ENCODE assay signal across 9 mouse cellular contexts in the genomic region with DNA sequence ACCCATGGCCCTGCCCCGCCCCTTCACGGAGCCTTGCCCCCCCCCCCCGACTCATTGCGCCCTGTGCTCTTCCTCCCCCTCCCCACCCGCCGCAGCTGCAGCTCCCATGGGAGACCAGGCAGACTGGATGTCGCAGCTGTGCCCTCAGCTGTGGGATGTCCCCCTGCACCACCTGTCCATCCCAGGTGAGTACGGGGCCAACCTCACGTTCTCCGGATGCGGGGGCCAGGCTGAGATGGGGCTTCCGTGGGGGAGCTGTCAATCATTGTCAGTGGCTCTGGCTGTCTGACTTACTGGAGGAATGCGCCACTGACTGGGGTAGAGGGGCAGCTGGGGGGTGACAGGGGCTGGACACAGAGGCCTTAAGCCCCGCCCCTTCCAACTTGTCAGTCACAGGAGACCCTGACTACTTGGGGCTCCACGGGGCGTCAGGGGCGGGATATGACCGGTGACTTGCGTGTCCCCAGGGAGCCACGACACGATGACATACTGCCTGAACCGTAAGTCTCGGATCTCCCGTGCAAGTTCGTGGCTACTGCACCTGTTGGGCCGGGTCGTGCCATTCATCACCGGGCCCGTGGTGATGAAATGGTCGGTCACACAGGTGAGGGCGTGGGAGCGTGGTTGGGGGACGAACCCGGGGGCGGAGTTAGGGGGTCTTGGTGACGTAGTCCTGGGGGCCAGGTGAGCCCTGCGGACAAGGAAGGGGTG. TPM values are rescaled to one million over a fixed set of nuclear protein-coding genes. Genes with fewer than 3 reads are reported as not detected.
DNase-seq lines count a peak whose midpoint lies in the region; ATAC-seq and TF ChIP-seq lines count a peak whose summit lies in the region.
"Had no signal": no experiment of that assay in that cellular context is flagged by ENCODE, and none has a peak within 500 bp of the region (broad histone marks: within the 10 kb centered on the region; RNA-seq: fewer than 3 reads in every experiment).

No protein-coding gene starts in this region.

- peak overlapping the region; percentile 11; the same call in 1 of the 2 replicates for H3K9ac ChIP-seq in heart, embryonic 12.5 days
- H3K9ac ChIP-seq in forebrain, embryonic 15.5 days (replicated peaks): 0 out of 2 replicates have a peak overlapping the region, but pooled peaks have one; percentile 27
- H3K9ac ChIP-seq in kidney, embryonic 16.5 days (replicated peaks; ENCODE audit: low read length): peak overlapping the region; percentile 36
- H3K9ac ChIP-seq in liver, embryonic 16.5 days (ENCODE audit: low read depth, low read length): no peak overlapping the region

- DNase-seq in heart, adult 8-10 months (ENCODE audit: low spot score): no peak
- DNase-seq in brain, embryonic 14.5 days (ENCODE audit: low read depth): peak; percentile 36
- peak; percentile 66 for DNase-seq in retina, postnatal 1 day
- no peak for DNase-seq in urinary bladder, postnatal 4 days (ENCODE audit: low spot score in 2 of 2)

- peak overlapping the region; percentile 84 for H3K4me2 ChIP-seq in heart, embryonic 12.5 days
- H3K4me2 ChIP-seq in forebrain, embryonic 15.5 days (replicated peaks): peak overlapping the region; percentile 69
- H3K4me2 ChIP-seq in kidney, embryonic 16.5 days (replicated peaks; ENCODE audit: low read depth, low read length): peak overlapping the region; percentile 80
- H3K4me2 ChIP-seq in liver, embryonic 16.5 days (ENCODE audit: low read depth, low read length): peak overlapping the region; percentile 58

- 0 out of 2 replicates have a peak, but pooled peaks cover 13% of the 10 kb centered on the region for H3K27me3 ChIP-seq in heart, embryonic 12.5 days (replicated peaks)
- no peaks in the 10 kb centered on the region for H3K27me3 ChIP-seq in forebrain, embryonic 15.5 days
- no peaks in the 10 kb centered on the region for H3K27me3 ChIP-seq in kidney, embryonic 16.5 days (ENCODE audit: insufficient read depth, low read length)
- peaks cover 18% of the 10 kb centered on the region for H3K27me3 ChIP-seq in liver, embryonic 16.5 days (ENCODE audit: control insufficient read depth, insufficient read depth, low read depth, low read length)

- no peak overlapping the region for H3K27ac ChIP-seq in heart, embryonic 12.5 days (ENCODE audit: poor library complexity, severe bottlenecking)
- no peak overlapping the region for H3K27ac ChIP-seq in forebrain, embryonic 15.5 days (replicated peaks)
- H3K27ac ChIP-seq in kidney, embryonic 16.5 days (ENCODE audit: low read length): no peak overlapping the region
- H3K27ac ChIP-seq in liver, embryonic 16.5 days (ENCODE audit: low read length): no peak overlapping the region
- H3K27ac ChIP-seq: macrophage had no signal

- peak overlapping the region; percentile 41 for H3K4me3 ChIP-seq in heart, embryonic 12.5 days
- peak overlapping the region; percentile 37 for H3K4me3 ChIP-seq in forebrain, embryonic 15.5 days
- peak overlapping the region; percentile 32 for H3K4me3 ChIP-seq in kidney, embryonic 16.5 days (ENCODE audit: low read length)
- H3K4me3 ChIP-seq in liver, embryonic 16.5 days (ENCODE audit: low read depth, low read length): peak overlapping the region; percentile 43

- no peak for TF ChIP-seq POLR2A in brain, embryonic 14.5 days (IDR thresholded peaks at IDR 0.05; ENCODE audit: borderline replicate concordance, extremely low read depth, insufficient read depth, insufficient read length, poor library complexity, severe bottlenecking)

- no peak for TF ChIP-seq CTCF in brain, embryonic 14.5 days (IDR thresholded peaks at IDR 0.05; ENCODE audit: borderline replicate concordance, extremely low read depth, insufficient read depth, insufficient read length)

- 1% methylated on average over 32 of the region's 37 CpGs for WGBS in heart, embryonic 12.5 days
- WGBS in forebrain, embryonic 15.5 days: 2% methylated on average over 36 of the region's 37 CpGs
- 1% methylated on average over 33 of the region's 37 CpGs for WGBS in kidney, embryonic 16.5 days
- WGBS in liver, embryonic 16.5 days (ENCODE audit: insufficient replicate concordance): 1% methylated on average over 36 of the region's 37 CpGs

- peaks cover 20% of the 10 kb centered on the region for H3K4me1 ChIP-seq in heart, embryonic 12.5 days (replicated peaks)
- H3K4me1 ChIP-seq in forebrain, embryonic 15.5 days: peaks cover 22% of the 10 kb centered on the region
- H3K4me1 ChIP-seq in kidney, embryonic 16.5 days (ENCODE audit: insufficient read depth, low read length): peaks cover 27% of the 10 kb centered on the region
- peaks cover 14% of the 10 kb centered on the region for H3K4me1 ChIP-seq in liver, embryonic 16.5 days (ENCODE audit: control insufficient read depth, low read depth, low read length)

- 0 out of 2 replicates have a peak, but pooled peaks cover 3% of the 10 kb centered on the region for H3K9me3 ChIP-seq in heart, embryonic 12.5 days (replicated peaks)
- no peaks in the 10 kb centered on the region for H3K9me3 ChIP-seq in forebrain, embryonic 15.5 days
- H3K9me3 ChIP-seq in kidney, embryonic 16.5 days (ENCODE audit: low read length): 0 out of 2 replicates have a peak, but pooled peaks cover 8% of the 10 kb centered on the region
- no peaks in the 10 kb centered on the region for H3K9me3 ChIP-seq in liver, embryonic 16.5 days (replicated peaks; ENCODE audit: control insufficient read depth, low read length)

- H3K36me3 ChIP-seq in heart, embryonic 12.5 days: peaks cover 37% of the 10 kb centered on the region
- H3K36me3 ChIP-seq in forebrain, embryonic 15.5 days: peaks cover 35% of the 10 kb centered on the region
- H3K36me3 ChIP-seq in kidney, embryonic 16.5 days (ENCODE audit: insufficient read depth, low read length): peaks cover 33% of the 10 kb centered on the region
- peaks cover 31% of the 10 kb centered on the region for H3K36me3 ChIP-seq in liver, embryonic 16.5 days (ENCODE audit: control insufficient read depth, insufficient read depth)

- ATAC-seq in heart, embryonic 12.5 days (ENCODE audit: insufficient number of reproducible peaks, low FRiP score): peak; percentile 7; the same call in 1 of the 2 replicates
- ATAC-seq in forebrain, embryonic 15.5 days (replicated peaks): peak; percentile 21
- ATAC-seq in kidney, embryonic 16.5 days (ENCODE audit: low FRiP score, low TSS enrichment): peak; percentile 25; the same call in 1 of the 2 replicates
- ATAC-seq in liver, embryonic 16.5 days (ENCODE audit: low read depth): peak; percentile 14; the same call in 1 of the 2 replicates

RNA-seq across cellular contexts. Expression of a gene that starts 1.3 kb away (rescaled TPM):
- 0.63 and 0.73 TPM in 2 replicates for polyA plus RNA-seq in heart, embryonic 12.5 days (2016; fragmentation: Nextera tagmentation; extraction: Ambion mirVana)
- under 1 TPM in 1 of 4 experiments, not detected in 3; 0.09 TPM for total RNA-seq in heart, adult 8-10 months (2022)
- polyA plus RNA-seq in brain, embryonic 14.5 days (2012; rRNA removed): 2.6 and 3.2 TPM in 2 replicates
- polyA plus RNA-seq in forebrain, embryonic 15.5 days (2015; fragmentation: Nextera tagmentation; extraction: Ambion mirVana): 2.6 and 2.8 TPM in 2 replicates
- polyA plus RNA-seq in kidney, embryonic 16.5 days (2015; fragmentation: Nextera tagmentation; extraction: Ambion mirVana): 2.3 and 2.6 TPM in 2 replicates
- 0.53 and 0.64 TPM in 2 replicates for polyA plus RNA-seq in liver, embryonic 16.5 days (2015; fragmentation: Nextera tagmentation; extraction: Ambion mirVana)

RNA-seq across cellular contexts. Expression of a gene that starts 6.9 kb away (rescaled TPM):
- 0.46 and 0.55 TPM in 2 replicates for polyA plus RNA-seq in heart, embryonic 12.5 days (2016; fragmentation: Nextera tagmentation; extraction: Ambion mirVana)
- not detected for total RNA-seq in heart, adult 8-10 months (2022)
- polyA plus RNA-seq in brain, embryonic 14.5 days (2012; rRNA removed): 0.42 and 0.63 TPM in 2 replicates
- 0.70 and 1.0 TPM in 2 replicates for polyA plus RNA-seq in forebrain, embryonic 15.5 days (2015; fragmentation: Nextera tagmentation; extraction: Ambion mirVana)
- polyA plus RNA-seq in kidney, embryonic 16.5 days (2015; fragmentation: Nextera tagmentation; extraction: Ambion mirVana): 1.6 and 1.7 TPM in 2 replicates
- polyA plus RNA-seq in liver, embryonic 16.5 days (2015; fragmentation: Nextera tagmentation; extraction: Ambion mirVana): 0.58 and 0.78 TPM in 2 replicates

RNA-seq across cellular contexts. Expression of a gene that starts 6.9 kb away (rescaled TPM):
- polyA plus RNA-seq in heart, embryonic 12.5 days (2016; fragmentation: Nextera tagmentation; extraction: Ambion mirVana): 25.1 and 25.4 TPM in 2 replicates
- 10 to 100 TPM; 23.8 to 31.2 (median 29.1) TPM for total RNA-seq in heart, adult 8-10 months (2022)
- polyA plus RNA-seq in brain, embryonic 14.5 days (2012; rRNA removed): 183 and 293 TPM in 2 replicates
- polyA plus RNA-seq in forebrain, embryonic 15.5 days (2015; fragmentation: Nextera tagmentation; extraction: Ambion mirVana): 66.3 and 67.9 TPM in 2 replicates
- polyA plus RNA-seq in kidney, embryonic 16.5 days (2015; fragmentation: Nextera tagmentation; extraction: Ambion mirVana): 36.4 and 39.2 TPM in 2 replicates
- 6.7 and 6.9 TPM in 2 replicates for polyA plus RNA-seq in liver, embryonic 16.5 days (2015; fragmentation: Nextera tagmentation; extraction: Ambion mirVana)

RNA-seq across cellular contexts. Expression of a gene that starts 8.8 kb away (rescaled TPM):
- 2.3 and 2.6 TPM in 2 replicates for polyA plus RNA-seq in heart, embryonic 12.5 days (2016; fragmentation: Nextera tagmentation; extraction: Ambion mirVana)
- 1 to 10 TPM; 2.8 to 3.7 (median 3.3) TPM for total RNA-seq in heart, adult 8-10 months (2022)
- 5.8 and 9.7 TPM in 2 replicates for polyA plus RNA-seq in brain, embryonic 14.5 days (2012; rRNA removed)
- polyA plus RNA-seq in forebrain, embryonic 15.5 days (2015; fragmentation: Nextera tagmentation; extraction: Ambion mirVana): 17.3 and 17.9 TPM in 2 replicates
- 4.5 and 6.0 TPM in 2 replicates for polyA plus RNA-seq in kidney, embryonic 16.5 days (2015; fragmentation: Nextera tagmentation; extraction: Ambion mirVana)
- polyA plus RNA-seq in liver, embryonic 16.5 days (2015; fragmentation: Nextera tagmentation; extraction: Ambion mirVana): 0.92 and 0.99 TPM in 2 replicates

RNA-seq across cellular contexts. Expression of a gene that starts 28.8 kb away (rescaled TPM):
- 1.9 and 3.0 TPM in 2 replicates for polyA plus RNA-seq in heart, embryonic 12.5 days (2016; fragmentation: Nextera tagmentation; extraction: Ambion mirVana)
- 1 to 10 TPM; 1.7 to 6.7 (median 3.6) TPM for total RNA-seq in heart, adult 8-10 months (2022)
- 0.66 and 2.1 TPM in 2 replicates for polyA plus RNA-seq in brain, embryonic 14.5 days (2012; rRNA removed)
- 4.6 and 8.8 TPM in 2 replicates for polyA plus RNA-seq in forebrain, embryonic 15.5 days (2015; fragmentation: Nextera tagmentation; extraction: Ambion mirVana)
- 4.2 and 6.9 TPM in 2 replicates for polyA plus RNA-seq in kidney, embryonic 16.5 days (2015; fragmentation: Nextera tagmentation; extraction: Ambion mirVana)
- polyA plus RNA-seq in liver, embryonic 16.5 days (2015; fragmentation: Nextera tagmentation; extraction: Ambion mirVana): 1.1 TPM in 2 replicates

Comparison
In these comparisons a context has a peak if more than half of its experiments do, and no peak if none do; other contexts are left out.
1. DNase-seq: peak in brain, embryonic 14.5 days (single experiment) and retina, postnatal 1 day (single experiment); none in heart, adult 8-10 months (single experiment) and urinary bladder, postnatal 4 days (0 of 2).
2. Peak in every context shown above with its lines, with median percentiles within 50 percentile points of each other: ATAC-seq, H3K4me2 ChIP-seq and H3K4me3 ChIP-seq.